Mouse (Mus musculus): ENCODE data around the gene Btnl6. TPM values are rescaled to one million over a fixed set of nuclear protein-coding genes. Genes with fewer than 3 reads are reported as not detected.

The Btnl6 gene
- total RNA-seq (2023), result not detected in 2 replicates

DNA sequence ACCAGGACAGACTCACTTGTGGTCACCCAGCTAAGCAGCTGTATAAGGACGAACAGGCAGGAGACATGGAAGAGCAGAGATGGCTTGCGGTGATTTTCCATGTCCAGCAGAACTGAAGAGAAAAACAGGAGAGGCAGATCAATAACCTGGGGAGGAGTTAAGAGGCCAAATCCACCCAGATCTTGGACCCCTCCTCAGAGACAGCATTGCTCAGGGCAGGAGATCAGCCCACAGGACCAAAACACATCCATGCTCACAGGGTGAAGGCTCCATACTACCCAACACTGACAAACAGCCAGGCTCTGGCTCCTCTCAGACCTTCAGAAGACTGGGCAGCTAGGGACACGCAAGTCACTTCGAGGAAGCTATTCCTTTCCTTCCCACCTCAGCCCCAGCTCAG is at the start of gene Btnl6:
Gene Btnl6 (minus strand): TSS at position 101 of the 400 bp plus-strand sequence.

DNA sequence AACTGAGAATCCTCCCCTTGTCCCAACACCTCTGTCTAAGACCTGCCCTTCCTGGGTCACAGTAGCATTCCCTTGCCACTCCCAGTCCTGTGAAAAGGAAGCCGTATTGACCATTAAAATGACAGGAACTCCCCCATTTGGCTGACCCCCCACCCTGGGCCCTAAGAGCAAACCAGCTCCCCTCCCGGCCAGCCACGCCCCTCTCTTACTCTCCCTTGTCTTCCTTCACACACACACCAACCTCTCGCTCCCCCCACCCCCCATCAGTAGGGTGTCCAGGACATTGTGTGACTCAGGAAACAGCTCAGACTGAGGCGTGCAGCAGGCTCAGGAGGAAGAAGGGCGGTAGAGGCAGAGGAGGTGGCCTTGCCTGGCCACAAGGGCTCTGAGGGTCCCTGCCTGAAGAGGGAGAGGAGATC is 46.9 kb upstream of the Btnl6 start, which contains the start of gene Notch4:
Gene Notch4 (plus strand): TSS at position 266 of the 419 bp plus-strand sequence.

DNA sequence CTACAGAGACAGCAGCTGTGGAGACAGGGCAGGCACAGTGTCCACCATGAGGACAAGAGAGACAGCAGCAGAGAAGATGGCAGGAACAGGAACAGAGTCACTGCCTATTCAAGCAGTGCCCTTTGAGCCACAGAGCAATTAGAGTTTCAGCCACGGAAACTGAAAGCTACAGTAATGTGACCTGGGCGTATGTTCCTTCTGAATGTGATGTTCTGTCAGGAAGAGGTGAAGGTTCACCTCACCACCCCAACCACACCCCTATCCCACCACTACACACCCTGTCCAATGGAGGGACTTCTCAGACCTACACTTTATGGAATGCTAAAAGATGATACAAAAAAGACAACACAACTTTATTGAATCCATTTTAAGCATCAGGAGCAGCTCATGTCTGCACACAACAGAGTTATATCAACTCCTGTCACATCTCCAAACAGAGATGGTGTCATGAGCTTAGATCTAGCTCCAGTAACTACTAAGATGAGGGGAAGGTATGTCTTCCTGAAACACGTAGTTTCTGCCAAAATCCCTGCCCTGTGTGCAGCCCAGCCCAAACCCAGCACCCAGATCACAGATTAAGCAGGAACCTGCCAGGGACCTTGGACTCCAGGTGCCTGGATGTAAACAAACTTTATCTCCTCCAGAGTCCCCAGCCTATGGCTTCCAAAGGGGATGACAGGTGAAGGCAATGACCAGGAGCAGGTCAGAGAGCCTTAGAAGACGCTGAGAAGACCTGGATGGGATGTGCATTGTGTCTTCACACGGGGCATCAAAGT is 39.7 kb downstream of the Btnl6 start, which contains the start of gene Btnl4:
Gene Btnl4 (minus strand): TSS at position 81 of the 776 bp plus-strand sequence.

Other genes with a start within 250 kb of the Btnl6 start
- 18.1 and 28.1 TPM in 2 replicates for gene H2-Aa, start 229.5 kb downstream of the Btnl6 start, total RNA-seq (2023)
- gene H2-Eb1, start 211.5 kb downstream of the Btnl6 start, total RNA-seq (2023), result 10.8 and 19.1 TPM in 2 replicates
- gene H2-Eb2, start 191.7 kb downstream of the Btnl6 start, total RNA-seq (2023), result not detected in 2 replicates
- gene Btnl2, start 162.5 kb downstream of the Btnl6 start, total RNA-seq (2023), result 2.8 and 3.5 TPM in 2 replicates
- not detected in 2 replicates for gene Btnl1, start 140.2 kb downstream of the Btnl6 start, total RNA-seq (2023)
- not detected in 2 replicates for gene BC051142, start 118.5 kb downstream of the Btnl6 start, total RNA-seq (2023)
- gene Btnl4, start 40.0 kb downstream of the Btnl6 start, total RNA-seq (2023), result not detected in 2 replicates
- 0.57 and 1.5 TPM in 2 replicates for gene Notch4, start 46.9 kb upstream of the Btnl6 start, total RNA-seq (2023)
- gene Gpsm3, start 72.5 kb upstream of the Btnl6 start, total RNA-seq (2023), result 440 and 473 TPM in 2 replicates
- 89.1 and 104 TPM in 2 replicates for gene Pbx2, start 73.9 kb upstream of the Btnl6 start, total RNA-seq (2023)
- gene Ager, start 80.5 kb upstream of the Btnl6 start, total RNA-seq (2023), result 5.3 and 8.3 TPM in 2 replicates
- 33.1 and 34.1 TPM in 2 replicates for gene Rnf5, start 86.3 kb upstream of the Btnl6 start, total RNA-seq (2023)
- 46.3 and 48.5 TPM in 2 replicates for gene Agpat1, start 86.9 kb upstream of the Btnl6 start, total RNA-seq (2023)
- gene Egfl8, start 98.6 kb upstream of the Btnl6 start, total RNA-seq (2023), result 1.7 and 4.2 TPM in 2 replicates
- gene Ppt2, start 111.2 kb upstream of the Btnl6 start, total RNA-seq (2023), result 33.1 and 38.3 TPM in 2 replicates
- not detected in 2 replicates for gene Prrt1, start 112.2 kb upstream of the Btnl6 start, total RNA-seq (2023)
- gene Fkbpl, start 127.4 kb upstream of the Btnl6 start, total RNA-seq (2023), result 9.9 and 14.9 TPM in 2 replicates
- 54.8 and 61.2 TPM in 2 replicates for gene Atf6b, start 129.8 kb upstream of the Btnl6 start, total RNA-seq (2023)
- gene Tnxb, start 153.2 kb upstream of the Btnl6 start, total RNA-seq (2023), result 0.06 and 0.09 TPM in 2 replicates
- gene C4b, start 226.5 kb upstream of the Btnl6 start, total RNA-seq (2023), result 0.11 and 0.13 TPM in 2 replicates